In genomic region chr3:118434847-118435246, GRCm38 (mm10) we compare ENCODE assay signal across 9 mouse cellular contexts.
DNase-seq lines count a peak whose midpoint lies in the region; ATAC-seq lines count a peak whose summit lies in the region.
"Had no signal": no experiment of that assay in that cellular context is flagged by ENCODE, and none has a peak within 500 bp of the region (broad histone marks: within the 10 kb centered on the region; RNA-seq: fewer than 3 reads in every experiment).

No protein-coding gene starts in this region.

- no peaks in the 10 kb centered on the region for H3K36me3 ChIP-seq in kidney, embryonic 16.5 days (ENCODE audit: insufficient read depth, low read length)
- no peaks in the 10 kb centered on the region for H3K36me3 ChIP-seq in embryonic facial prominence, embryonic 10.5 days (replicated peaks)
- no peaks in the 10 kb centered on the region for H3K36me3 ChIP-seq in hindbrain, embryonic 11.5 days (ENCODE audit: control insufficient read depth, insufficient read depth, low read length)
- no peaks in the 10 kb centered on the region for H3K36me3 ChIP-seq in midbrain, embryonic 16.5 days (ENCODE audit: control insufficient read depth, insufficient read depth, low read length)

- intact Hi-C loops in left cerebral cortex, postnatal 25 days (cut with DNase I) = loop anchor here (5.0 to 10.0 kb wide), 4 partner anchors 242 to 1757 kb away; no protein-coding TSS in a partner anchor

- H3K9ac ChIP-seq in kidney, embryonic 16.5 days (replicated peaks; ENCODE audit: low read length) = no peak overlapping the region
- peak overlapping the region; percentile 35 for H3K9ac ChIP-seq in hindbrain, embryonic 11.5 days (ENCODE audit: low read depth, low read length)
- peak overlapping the region; percentile 77 for H3K9ac ChIP-seq in midbrain, embryonic 16.5 days (ENCODE audit: low read depth, low read length)

- ATAC-seq in kidney, embryonic 16.5 days (ENCODE audit: low FRiP score, low TSS enrichment) = no peak
- ATAC-seq in hindbrain, embryonic 11.5 days (ENCODE audit: low FRiP score) = no peak
- ATAC-seq in midbrain, embryonic 16.5 days = no peak
- ATAC-seq: Patski had no signal

- DNase-seq in kidney, postnatal 14 days = no peak
- DNase-seq in embryonic facial prominence, embryonic 10.5 days (ENCODE audit: low spot score) = peak; percentile 18
- DNase-seq in hindbrain, embryonic 11.5 days (ENCODE audit: low spot score) = peak; percentile 37
- DNase-seq in thymus, postnatal 10 days (ENCODE audit: low spot score in 2 of 2) = no peak
- DNase-seq in urinary bladder, postnatal 36 days (ENCODE audit: low spot score in 2 of 2) = no peak
- no peak for DNase-seq in left cerebral cortex, postnatal 25 days (ENCODE audit: low spot score in 2 of 2)

- peaks cover 23% of the 10 kb centered on the region for H3K4me1 ChIP-seq in kidney, embryonic 16.5 days (ENCODE audit: insufficient read depth, low read length)
- H3K4me1 ChIP-seq in embryonic facial prominence, embryonic 10.5 days = peaks cover 34% of the 10 kb centered on the region
- 0 out of 2 replicates have a peak, but pooled peaks cover 2% of the 10 kb centered on the region for H3K4me1 ChIP-seq in hindbrain, embryonic 11.5 days (replicated peaks; ENCODE audit: control insufficient read depth, insufficient read depth, low read length)
- H3K4me1 ChIP-seq in midbrain, embryonic 16.5 days (ENCODE audit: control insufficient read depth, insufficient read depth, low read length) = peaks cover 9% of the 10 kb centered on the region

- no peak overlapping the region for H3K27ac ChIP-seq in kidney, embryonic 16.5 days (ENCODE audit: low read length)
- H3K27ac ChIP-seq in embryonic facial prominence, embryonic 10.5 days (replicated peaks) = no peak overlapping the region
- H3K27ac ChIP-seq in hindbrain, embryonic 11.5 days (ENCODE audit: low read depth, low read length) = no peak overlapping the region
- peak overlapping the region; percentile 83 for H3K27ac ChIP-seq in midbrain, embryonic 16.5 days (ENCODE audit: low read length)

- H3K4me2 ChIP-seq in kidney, embryonic 16.5 days (replicated peaks; ENCODE audit: low read depth, low read length) = peak overlapping the region; percentile 78
- H3K4me2 ChIP-seq in hindbrain, embryonic 11.5 days (replicated peaks; ENCODE audit: low read depth, low read length) = peak overlapping the region; percentile 89
- peak overlapping the region; percentile 94 for H3K4me2 ChIP-seq in midbrain, embryonic 16.5 days (ENCODE audit: low read length)

- 1% methylated on average over 13 of the region's 13 CpGs for WGBS in kidney, embryonic 16.5 days
- 1% methylated on average over 13 of the region's 13 CpGs for WGBS in embryonic facial prominence, embryonic 10.5 days
- WGBS in hindbrain, embryonic 11.5 days = 2% methylated on average over 13 of the region's 13 CpGs
- WGBS in midbrain, embryonic 16.5 days = 2% methylated on average over 13 of the region's 13 CpGs

- H3K4me3 ChIP-seq in kidney, embryonic 16.5 days (ENCODE audit: low read length) = peak overlapping the region; percentile 48
- H3K4me3 ChIP-seq in embryonic facial prominence, embryonic 10.5 days = peak overlapping the region; percentile 61
- peak overlapping the region; percentile 46 for H3K4me3 ChIP-seq in hindbrain, embryonic 11.5 days (ENCODE audit: low read depth, low read length)
- H3K4me3 ChIP-seq in midbrain, embryonic 16.5 days (ENCODE audit: low read depth, low read length) = peak overlapping the region; percentile 56

- H3K27me3 ChIP-seq in kidney, embryonic 16.5 days (ENCODE audit: insufficient read depth, low read length) = peaks cover 67% of the 10 kb centered on the region
- peaks cover 74% of the 10 kb centered on the region for H3K27me3 ChIP-seq in embryonic facial prominence, embryonic 10.5 days (replicated peaks; ENCODE audit: low read depth, poor library complexity, severe bottlenecking)
- peaks cover 19% of the 10 kb centered on the region for H3K27me3 ChIP-seq in hindbrain, embryonic 11.5 days (ENCODE audit: control insufficient read depth, insufficient read depth, low read length)
- no peaks in the 10 kb centered on the region for H3K27me3 ChIP-seq in midbrain, embryonic 16.5 days (ENCODE audit: control insufficient read depth, insufficient read depth, low read depth, low read length)

- no peaks in the 10 kb centered on the region for H3K9me3 ChIP-seq in kidney, embryonic 16.5 days (ENCODE audit: low read length)
- no peaks in the 10 kb centered on the region for H3K9me3 ChIP-seq in embryonic facial prominence, embryonic 10.5 days
- H3K9me3 ChIP-seq in hindbrain, embryonic 11.5 days (ENCODE audit: control insufficient read depth, low read length) = no peaks in the 10 kb centered on the region
- no peaks in the 10 kb centered on the region for H3K9me3 ChIP-seq in midbrain, embryonic 16.5 days (replicated peaks; ENCODE audit: control insufficient read depth, low read length, poor library complexity, severe bottlenecking)

Comparison
In these comparisons a context has a peak if more than half of its experiments do, and no peak if none do; other contexts are left out.
1. DNase-seq: peak in embryonic facial prominence, embryonic 10.5 days (single experiment) and hindbrain, embryonic 11.5 days (single experiment); none in kidney, postnatal 14 days (single experiment), thymus, postnatal 10 days (0 of 2), urinary bladder, postnatal 36 days (0 of 2) and left cerebral cortex, postnatal 25 days (0 of 2).
2. Peak in every context shown above with its lines, with median percentiles within 50 percentile points of each other: H3K4me2 ChIP-seq and H3K4me3 ChIP-seq.